Mouse (Mus musculus) liver, adult 2 months (tissue): ENCODE measurements around the gene Adgrf5.

Experiments used
- CTCF ChIP-seq: fragments of 200-500 bp; IDR thresholded peaks from 2 replicates; pipeline ENCODE4 v1.5.1; 2011; ENCODE audit warnings: low read depth, low read length, control low read depth
- POLR2A ChIP-seq: fragments of 200-500 bp; IDR thresholded peaks from 2 replicates; pipeline ENCODE4 v1.6.1; 2011; ENCODE audit warnings: low read length, control low read depth; ENCODE audit not compliant: insufficient read depth; ENCODE audit errors: extremely low read depth

DNA sequence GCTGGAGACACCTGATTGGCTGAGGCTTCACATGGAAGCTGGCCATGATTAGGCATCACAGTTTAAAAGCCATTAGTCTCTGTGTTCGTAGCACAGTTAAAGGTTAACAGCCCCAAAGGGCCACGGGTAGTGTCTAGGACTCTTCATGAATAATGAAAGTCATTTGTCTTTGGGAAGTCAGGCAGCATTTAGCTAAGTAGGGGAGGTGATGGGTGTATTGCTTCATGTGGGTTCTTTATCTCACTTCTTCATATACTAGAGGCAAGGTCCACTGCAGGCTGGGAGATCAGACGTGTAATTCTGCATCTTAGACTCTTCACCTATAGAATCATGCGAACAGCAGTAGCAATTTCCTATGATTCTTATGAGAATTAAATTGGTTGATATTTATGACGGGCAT, 44.2 kb downstream of the Adgrf5 start:
- TF ChIP-seq CTCF (no peak), POLR2A (no peak)
